Mouse (Mus musculus) kidney, adult 2 months (tissue): Measurements from ENCODE around the gene Kcnd1. TPM values are rescaled to one million over a fixed set of nuclear protein-coding genes. Genes with fewer than 3 reads are reported as not detected.
"Not testable (repeated sequence)": the region's sequence is repeated elsewhere in the genome, so short reads cannot be mapped to it uniquely, and the experiment has no call there.

Experiments used
- DNase-seq: peaks from one replicate; pipeline ENCODE4 v3.0.0; 2021
- H3K27ac ChIP-seq: fragments of 200-500 bp; 2 replicates; pipeline ENCODE4 v1.5.1; 2012; ENCODE audit warnings: low read depth, low read length, control low read depth, inconsistent platforms; ENCODE audit not compliant: insufficient read depth
- H3K27me3 ChIP-seq: fragments of 200-500 bp; replicated peaks from 2 replicates; pipeline ENCODE4 v1.6.1; 2012; ENCODE audit warnings: mild to moderate bottlenecking, moderate library complexity, low read length, inconsistent platforms; ENCODE audit not compliant: control insufficient read depth, insufficient read depth
- H3K36me3 ChIP-seq: fragments of 200-500 bp; 2 replicates; pipeline ENCODE4 v1.6.1; 2012; ENCODE audit warnings: mild to moderate bottlenecking, moderate library complexity, low read length, inconsistent platforms; ENCODE audit not compliant: control insufficient read depth, insufficient read depth
- H3K4me1 ChIP-seq: fragments of 200-500 bp; 2 replicates; pipeline ENCODE4 v1.6.1; 2011; ENCODE audit warnings: low read length; ENCODE audit not compliant: control insufficient read depth, insufficient read depth
- H3K4me3 ChIP-seq: fragments of 200-500 bp; 2 replicates; pipeline ENCODE4 v1.5.1; 2011; ENCODE audit warnings: mild to moderate bottlenecking, low read depth, low read length, control low read depth; ENCODE audit not compliant: insufficient read depth
- CTCF ChIP-seq: fragments of 200-500 bp; conservative IDR thresholded peaks from 2 replicates; pipeline ENCODE4 v1.5.1; 2011; ENCODE audit warnings: low read depth, mild to moderate bottlenecking, control low read depth, low read length, moderate library complexity, mixed read lengths; ENCODE audit not compliant: insufficient read depth, insufficient read length
- POLR2A ChIP-seq: fragments of 200-500 bp; IDR thresholded peaks from one replicate; pipeline ENCODE4 v1.6.1; 2011; ENCODE audit warnings: low read depth, low read length, control low read depth
- WGBS: fragments of 180-500 bp; shearing (Covaris S2); methylation state at CpG from one replicate; pipeline ENCODE4 v1.1.7; 2018; 5-methylcytosine and 5-hydroxymethylcytosine counted together
- polyA plus RNA-seq: library from polyadenylated mRNA; depleted of rRNA; stranded (reverse); fragments of >200 nt; gene quantifications from 2 replicates; pipeline ENCODE4 v1.2.3, GENCODE M21; 2012

The Kcnd1 gene
- polyA plus RNA-seq, 1 experiment: 0.48 TPM

DNA sequence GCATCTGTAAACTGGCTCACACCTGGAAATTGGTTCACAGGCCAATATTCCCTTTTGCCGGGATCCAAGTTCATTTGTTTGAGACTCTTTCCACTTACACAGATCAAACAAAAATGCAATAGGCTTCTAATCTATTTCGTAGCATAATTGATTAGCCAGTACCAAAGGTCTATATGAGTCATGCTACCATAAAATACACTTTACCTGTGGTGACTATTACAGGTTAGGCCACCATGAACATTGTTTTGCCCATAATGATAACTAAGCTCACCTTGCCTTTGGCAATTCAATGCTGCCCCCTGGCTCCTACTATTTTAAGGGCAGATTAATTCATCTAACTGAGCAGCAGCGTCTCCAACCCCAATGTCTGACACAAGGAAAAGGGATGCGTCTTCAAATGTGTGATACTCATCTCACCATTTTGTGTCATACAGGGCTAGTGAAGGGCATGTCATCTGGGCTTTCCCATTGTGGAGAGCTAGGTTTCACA, 39.4 kb upstream of the Kcnd1 start:
- TF ChIP-seq POLR2A: no peak
- WGBS: 77% methylated on average over 4 of the region's 4 CpGs
- no peaks in the 10 kb centered on the region for H3K27me3 ChIP-seq

DNA sequence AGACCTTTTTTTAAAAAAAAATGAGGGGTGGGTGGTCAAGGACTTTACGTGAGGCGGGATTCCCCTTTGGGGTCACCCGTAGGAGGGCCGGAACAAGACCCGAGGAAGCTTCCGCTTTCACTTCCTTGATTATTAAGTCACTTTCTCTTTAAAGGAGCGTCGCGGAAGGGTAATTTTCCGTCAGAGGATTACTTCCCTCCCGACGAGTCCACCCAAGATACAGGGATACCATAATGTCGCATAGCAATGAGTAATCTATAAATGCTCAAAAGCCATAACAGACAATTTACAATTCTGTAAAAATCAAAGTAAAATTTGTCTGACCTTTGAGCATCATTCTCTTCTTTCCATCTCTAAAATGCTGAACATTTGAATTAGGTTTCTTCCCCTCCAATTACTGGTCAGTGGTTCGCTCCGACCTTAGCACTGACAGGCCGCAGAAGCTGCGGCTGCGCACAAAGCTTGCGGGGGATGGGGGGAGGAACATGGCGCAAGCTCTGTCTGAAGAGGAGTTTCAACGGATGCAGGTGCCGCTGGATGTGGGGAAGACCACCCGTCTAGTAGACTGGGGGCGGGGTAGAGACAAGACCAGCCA, 32.5 kb upstream of the Kcnd1 start, which contains the start of gene Gripap1:
Gripap1 (plus strand) TSS at position 224 of the 595 bp plus-strand sequence.
- no peaks in the 10 kb centered on the region for H3K27me3 ChIP-seq
- H3K4me1 ChIP-seq: peaks cover 3% of the 10 kb centered on the region; the same call in 1 of the 2 replicates
- no peak for TF ChIP-seq CTCF
- TF ChIP-seq POLR2A: no peak
- H3K4me3 ChIP-seq: peak within 1 kb of the TSS; percentile 78
- WGBS: 2% methylated on average over 24 of the region's 24 CpGs
- H3K36me3 ChIP-seq: no peaks in the 10 kb centered on the region
- peak; percentile 87 for DNase-seq
- peak within 1 kb of the TSS; percentile 56; the same call in 1 of the 2 replicates for H3K27ac ChIP-seq

More for the DNA sequence above, 39.4 kb upstream of the Kcnd1 start:
- no peak overlapping the region for H3K27ac ChIP-seq
- no peaks in the 10 kb centered on the region for H3K36me3 ChIP-seq
- H3K4me3 ChIP-seq: no peak overlapping the region
- no peaks in the 10 kb centered on the region; the same call in 1 of the 2 replicates for H3K4me1 ChIP-seq
- no peak for DNase-seq

DNA sequence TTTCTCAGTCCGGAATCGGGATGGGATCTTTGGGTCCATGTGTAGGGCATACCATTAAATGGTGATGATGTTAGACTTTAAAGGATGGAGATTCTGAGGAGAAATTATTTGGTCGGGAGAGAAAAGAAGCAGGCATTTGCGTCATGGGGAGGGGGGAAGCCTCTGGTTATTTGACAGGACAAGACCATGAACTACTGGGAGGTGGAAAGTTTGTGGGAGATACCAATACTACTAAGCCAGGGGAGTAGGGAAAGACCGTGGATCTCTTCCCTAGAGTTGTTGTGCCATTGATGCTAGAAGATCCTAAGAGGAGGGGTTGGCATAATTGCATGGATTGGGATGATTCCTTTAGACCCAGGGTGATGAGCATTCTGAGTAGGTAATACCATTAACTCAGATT, 31.8 kb upstream of the Kcnd1 start:
- H3K36me3 ChIP-seq: no peaks in the 10 kb centered on the region
- DNase-seq: no peak
- H3K27ac ChIP-seq: peak overlapping the region; percentile 21; the same call in 1 of the 2 replicates
- 6% methylated on average over 5 of the region's 5 CpGs for WGBS
- TF ChIP-seq CTCF: no peak
- no peak for TF ChIP-seq POLR2A
- peaks cover 3% of the 10 kb centered on the region; the same call in 1 of the 2 replicates for H3K4me1 ChIP-seq
- peak overlapping the region; percentile 78 for H3K4me3 ChIP-seq
- H3K27me3 ChIP-seq: no peaks in the 10 kb centered on the region

DNA sequence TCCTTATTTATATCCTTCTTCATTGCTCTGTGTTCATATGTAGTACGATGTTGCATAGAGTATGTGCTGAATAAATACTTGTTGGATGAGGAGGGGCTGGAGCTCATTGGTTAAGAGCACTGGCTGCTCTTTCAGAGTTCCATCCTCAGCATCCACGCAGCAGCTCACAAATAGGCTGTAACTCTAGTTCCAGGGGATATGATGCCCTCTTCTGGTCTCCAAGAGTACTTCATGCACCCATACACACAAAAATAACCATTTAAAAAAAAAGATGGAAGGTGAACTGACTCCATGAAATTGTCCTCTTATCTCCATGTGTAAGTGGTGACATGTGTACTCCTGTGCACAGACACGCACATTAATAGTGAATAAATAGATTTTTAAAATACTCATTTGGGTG, 28.7 kb upstream of the Kcnd1 start:
- TF ChIP-seq CTCF (peak; percentile 30; the same call in 1 of the 2 replicates), POLR2A (no peak)
- H3K27ac ChIP-seq: no peak overlapping the region
- H3K4me1 ChIP-seq: peaks cover 3% of the 10 kb centered on the region; the same call in 1 of the 2 replicates
- 46% methylated on average over 3 of the region's 3 CpGs for WGBS
- H3K27me3 ChIP-seq: no peaks in the 10 kb centered on the region
- peak; percentile 24 for DNase-seq
- H3K36me3 ChIP-seq: no peaks in the 10 kb centered on the region
- no peak overlapping the region for H3K4me3 ChIP-seq

DNA sequence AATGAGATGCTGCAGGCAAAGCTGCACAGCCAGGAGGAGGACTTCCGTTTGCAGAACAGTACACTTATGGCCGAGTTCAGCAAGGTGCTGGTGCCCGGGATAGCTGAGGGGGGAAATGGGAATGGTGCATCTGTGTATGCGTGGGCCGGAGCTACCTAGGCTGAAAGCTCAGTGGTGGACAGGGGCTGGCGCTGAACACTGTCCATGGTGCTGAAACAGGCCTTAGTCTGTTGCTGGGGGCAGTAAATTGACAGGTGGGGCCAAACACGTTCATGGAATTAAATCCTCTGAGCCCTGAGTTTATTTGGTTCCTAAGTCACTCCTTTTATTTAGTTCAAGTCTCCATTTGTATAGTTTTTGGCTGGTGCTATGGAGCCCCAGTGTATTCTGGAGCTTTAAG, 27.1 kb upstream of the Kcnd1 start:
- no peak overlapping the region for H3K27ac ChIP-seq
- TF ChIP-seq CTCF (no peak), POLR2A (no peak)
- no peaks in the 10 kb centered on the region for H3K36me3 ChIP-seq
- H3K4me3 ChIP-seq: no peak overlapping the region
- peaks cover 3% of the 10 kb centered on the region; the same call in 1 of the 2 replicates for H3K4me1 ChIP-seq
- peak; percentile 26 for DNase-seq
- no peaks in the 10 kb centered on the region for H3K27me3 ChIP-seq
- 15% methylated on average over 7 of the region's 7 CpGs for WGBS

DNA sequence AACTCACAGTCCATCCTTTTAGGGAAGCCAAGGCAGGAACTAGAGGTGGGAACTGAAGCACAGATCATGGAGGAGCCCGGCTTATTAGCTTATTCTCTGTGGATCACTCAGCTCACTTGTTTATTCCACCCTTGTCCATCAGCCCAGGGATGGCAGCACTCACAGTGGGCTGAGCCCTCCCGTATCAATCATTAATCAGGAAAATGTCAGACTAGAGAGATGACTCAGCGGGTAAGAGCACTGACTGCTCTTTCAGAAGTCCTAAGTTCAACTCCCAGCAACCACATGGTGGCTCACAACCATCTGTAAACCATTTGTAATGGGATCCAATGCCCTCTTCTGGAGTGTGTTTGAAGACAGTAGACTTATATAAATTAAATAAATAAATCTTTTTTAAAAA, 24.8 kb upstream of the Kcnd1 start:
- no peak overlapping the region for H3K27ac ChIP-seq
- 56% methylated on average over 3 of the region's 3 CpGs for WGBS
- peak; percentile 80 for DNase-seq
- TF ChIP-seq CTCF (no peak), POLR2A (no peak)
- H3K4me1 ChIP-seq: no peaks in the 10 kb centered on the region
- no peaks in the 10 kb centered on the region for H3K27me3 ChIP-seq
- no peaks in the 10 kb centered on the region for H3K36me3 ChIP-seq
- no peak overlapping the region for H3K4me3 ChIP-seq

DNA sequence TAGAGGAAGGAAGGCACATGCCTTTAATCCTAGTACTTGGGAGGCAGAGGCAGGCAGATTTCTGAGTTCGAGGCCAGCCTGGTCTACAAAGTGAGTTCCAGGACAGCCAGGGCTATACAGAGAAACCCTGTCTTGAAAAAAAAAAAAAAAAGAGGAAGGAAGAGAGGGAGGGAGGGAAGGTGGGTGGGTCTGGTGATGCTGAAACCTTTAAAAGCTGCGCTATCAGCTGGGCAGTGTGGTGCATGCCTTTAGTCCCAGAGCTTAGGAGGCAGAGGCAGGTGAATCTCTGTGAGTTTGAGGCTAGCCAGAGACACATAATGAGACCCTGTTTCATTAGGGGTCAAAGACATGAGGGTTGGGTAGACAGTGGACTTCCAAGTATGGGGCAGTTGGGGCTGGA, 19.9 kb upstream of the Kcnd1 start:
- not testable (repeated sequence) for H3K27me3 ChIP-seq, H3K36me3 ChIP-seq, H3K4me3 ChIP-seq, H3K4me1 ChIP-seq, DNase-seq, H3K27ac ChIP-seq
- 89% methylated on average over 1 of the region's 2 CpGs for WGBS

DNA sequence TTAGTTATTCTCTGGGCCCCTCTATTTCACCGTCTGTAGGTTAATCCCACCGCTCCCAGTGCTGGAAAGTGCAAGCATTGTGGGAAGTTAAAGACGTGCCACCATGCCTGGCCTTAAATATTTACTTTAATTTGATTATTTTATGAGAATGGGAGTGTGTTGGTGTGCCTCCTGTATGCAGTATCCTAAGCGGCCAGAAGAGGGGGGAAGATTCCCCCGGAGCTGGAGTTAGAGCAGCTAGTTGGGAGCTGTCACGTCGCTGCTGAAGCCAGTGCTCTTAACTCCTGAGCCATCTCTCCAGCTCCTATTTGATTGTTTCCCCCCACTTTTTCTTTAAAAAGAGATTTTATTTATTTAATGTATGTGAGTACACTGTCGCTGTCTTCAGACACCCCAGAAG, 7.1 kb upstream of the Kcnd1 start:
- TF ChIP-seq CTCF: peak; percentile 31; the same call in 1 of the 2 replicates
- not testable (repeated sequence) for H3K4me3 ChIP-seq, H3K27me3 ChIP-seq, H3K36me3 ChIP-seq, H3K27ac ChIP-seq, H3K4me1 ChIP-seq
- 43% methylated on average over 8 of the region's 8 CpGs for WGBS
- DNase-seq: peak; percentile 11
